Mouse (Mus musculus) common myeloid progenitor, adult 5-6 weeks (primary cell): ENCODE results near the gene Rrp1. TPM values are rescaled to one million over a fixed set of nuclear protein-coding genes. Genes with fewer than 3 reads are reported as not detected.

Source experiments
- ATAC-seq: replicated peaks from 2 replicates; pipeline ENCODE4 v1.8.0; 2016; ENCODE audit warnings: low read depth, mild to moderate bottlenecking, moderate TSS enrichment, inconsistent platforms; ENCODE audit not compliant: poor library complexity, severe bottlenecking
- total RNA-seq: library from RNA; stranded (forward); fragments of 200-1000, 187-1606 nt; gene quantifications from 2 replicates; pipeline ENCODE4 v1.2.3, GENCODE M21; 2017

Gene Rrp1
- total RNA-seq, result 393 and 414 TPM in 2 replicates

DNA sequence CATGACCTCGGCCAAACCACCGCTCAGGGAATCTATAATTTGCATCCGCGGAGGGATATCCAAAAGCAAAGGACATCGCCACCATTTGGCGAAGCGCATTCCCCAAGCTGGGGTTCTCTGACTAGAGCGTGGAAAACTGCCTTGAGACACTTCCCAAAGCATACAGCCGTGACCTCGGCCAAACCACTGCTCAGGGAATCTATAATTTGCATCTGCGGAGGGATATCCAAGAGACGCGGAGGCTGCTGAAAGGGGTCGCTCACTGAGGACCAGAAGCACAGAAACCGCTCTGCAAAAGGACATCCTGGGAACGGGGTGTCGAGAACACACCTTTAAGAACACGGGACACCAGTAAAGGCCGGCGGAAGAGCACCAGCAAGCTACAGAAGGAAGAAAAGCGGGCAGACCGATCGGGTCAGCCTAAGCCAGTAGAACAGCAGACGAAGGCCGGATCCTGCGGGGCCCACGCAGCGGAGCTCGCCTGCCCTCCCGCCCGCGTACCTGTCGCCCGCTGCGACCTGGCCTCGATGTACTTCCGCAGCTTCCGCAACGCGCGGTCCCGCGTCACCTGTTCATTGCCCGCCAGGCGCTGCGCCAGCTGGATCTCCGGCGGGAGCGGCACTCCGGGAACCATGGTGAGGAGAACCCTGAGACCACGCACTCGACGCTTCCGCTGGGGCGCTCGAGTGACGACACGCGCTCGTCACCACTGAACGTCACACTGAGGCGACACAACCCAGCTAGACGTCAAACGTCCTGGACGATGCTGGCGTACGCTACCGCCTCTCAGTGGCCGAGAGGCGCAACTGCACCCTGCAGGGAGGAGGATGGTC lies at the start of gene Rrp1:
TSS of gene Rrp1 (minus strand) at position 725 of the 833 bp plus-strand sequence.
- ATAC-seq, result peak; percentile 97

DNA sequence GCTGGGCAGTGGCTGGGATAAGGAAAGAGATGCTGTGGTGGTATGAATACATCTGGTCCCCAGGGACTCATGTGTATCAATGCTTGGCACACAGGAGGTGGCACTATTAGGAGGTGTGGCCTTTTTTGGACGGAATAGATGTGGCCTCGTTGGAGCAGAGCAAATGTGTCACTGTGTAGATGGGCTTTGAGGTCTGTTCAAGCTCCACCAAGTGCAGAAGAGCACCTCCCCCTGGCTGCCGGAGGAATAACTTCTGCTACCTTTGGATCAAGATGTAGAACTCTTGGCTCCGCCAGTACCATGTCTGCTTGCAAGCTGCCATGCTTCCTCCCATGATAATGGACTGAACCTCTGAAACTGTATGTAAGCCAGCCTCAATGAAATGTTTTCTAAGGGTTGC lies 48.9 kb upstream of the Rrp1 start:
- ATAC-seq, result no peak

DNA sequence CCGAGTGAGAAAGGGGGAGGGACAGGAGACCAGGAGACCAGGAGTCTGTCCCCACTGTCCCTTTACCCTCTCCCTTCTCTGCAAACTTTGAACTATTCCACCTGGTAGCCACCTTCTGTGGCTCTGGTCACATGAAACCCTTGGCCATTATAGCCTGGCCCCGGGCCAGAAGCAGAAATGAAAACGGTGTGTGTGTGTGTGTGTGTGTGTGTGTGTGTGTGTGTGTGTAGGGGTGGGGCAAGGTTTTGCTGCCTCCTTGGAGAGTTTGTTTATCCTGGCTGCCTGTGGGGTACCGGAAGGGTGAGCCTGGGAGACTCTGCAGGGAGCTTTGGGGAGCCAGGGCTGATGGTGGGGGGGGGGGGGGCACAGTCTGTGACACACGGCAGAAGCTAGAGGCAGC lies 47.6 kb upstream of the Rrp1 start:
- ATAC-seq, result no peak

DNA sequence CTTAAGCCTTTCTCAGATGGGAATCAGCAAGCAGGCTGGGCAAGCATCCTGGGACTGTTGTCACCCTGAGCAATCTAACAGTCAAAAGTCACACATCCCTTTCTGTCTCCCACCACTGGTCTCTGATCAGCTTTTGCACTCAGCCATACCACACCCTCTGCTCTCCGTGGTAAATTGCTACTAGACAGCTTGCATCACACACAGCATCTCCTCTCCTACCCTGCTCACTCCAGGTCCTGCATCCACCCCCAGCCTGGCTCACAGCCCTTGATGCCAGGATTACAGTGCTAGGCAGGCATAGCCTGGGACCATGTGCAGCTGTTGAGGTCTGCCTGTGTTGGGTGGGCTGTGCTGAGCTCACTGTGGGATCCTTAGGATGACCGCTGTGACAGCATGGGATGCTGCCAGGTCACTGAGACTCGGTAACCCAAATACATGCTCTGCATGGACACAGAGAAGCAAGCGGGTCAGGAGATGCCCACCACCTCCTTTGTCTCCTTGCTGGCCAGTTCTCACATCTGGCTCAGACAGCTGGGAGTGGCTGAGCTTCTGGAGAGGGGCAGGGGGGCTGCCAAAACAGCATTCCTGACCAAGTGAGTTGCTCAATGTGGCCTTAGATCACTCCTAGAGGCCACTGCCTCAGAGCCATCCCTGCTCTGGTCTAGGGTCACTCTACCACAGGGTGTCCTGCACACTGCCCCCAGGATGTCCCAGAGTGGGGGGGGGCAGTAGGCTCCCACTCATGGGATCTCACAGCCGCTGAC lies 45.7 kb upstream of the Rrp1 start:
- peak; percentile 28 for ATAC-seq

DNA sequence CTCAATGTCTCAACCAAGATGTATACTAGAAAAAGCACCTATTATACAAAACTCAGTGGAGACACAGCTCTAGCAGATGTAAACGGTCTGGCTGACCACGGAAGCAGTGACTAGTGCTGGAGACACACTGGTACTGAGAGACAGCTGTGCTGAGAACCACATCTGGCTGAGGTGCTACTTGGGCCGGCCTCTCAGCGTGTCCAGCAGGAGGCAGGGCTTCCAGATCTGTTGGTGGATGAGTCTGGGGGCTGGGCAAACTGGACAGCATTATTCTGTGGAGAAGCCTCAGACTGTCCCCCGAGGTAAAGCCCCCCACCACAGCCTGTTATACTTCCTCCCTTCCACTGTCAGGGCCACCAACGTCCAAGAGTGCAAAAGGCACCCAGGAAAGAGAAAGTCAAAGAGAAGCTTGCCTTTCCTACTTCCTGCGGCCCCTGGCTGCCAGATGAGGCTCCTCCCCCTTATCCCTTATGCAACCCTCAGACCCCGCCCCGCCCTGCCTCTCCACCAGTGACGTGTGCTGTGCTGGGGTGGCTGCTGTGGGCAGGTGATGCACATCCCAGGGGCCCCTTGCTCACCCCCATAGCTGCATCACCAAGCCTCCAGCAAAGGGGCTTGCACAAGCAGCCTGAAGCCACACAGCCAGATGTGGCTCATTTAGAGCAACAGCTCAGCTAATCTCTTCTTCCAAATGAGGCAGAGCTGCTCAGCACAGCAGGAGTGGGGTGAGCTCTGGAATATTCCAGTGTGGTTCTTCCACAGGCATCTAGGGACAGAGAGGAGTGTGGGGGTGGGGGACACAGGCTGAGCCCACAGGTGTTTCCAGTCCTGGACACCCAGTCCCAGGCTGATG lies 44.9 kb upstream of the Rrp1 start:
- ATAC-seq, result peak; percentile 88

DNA sequence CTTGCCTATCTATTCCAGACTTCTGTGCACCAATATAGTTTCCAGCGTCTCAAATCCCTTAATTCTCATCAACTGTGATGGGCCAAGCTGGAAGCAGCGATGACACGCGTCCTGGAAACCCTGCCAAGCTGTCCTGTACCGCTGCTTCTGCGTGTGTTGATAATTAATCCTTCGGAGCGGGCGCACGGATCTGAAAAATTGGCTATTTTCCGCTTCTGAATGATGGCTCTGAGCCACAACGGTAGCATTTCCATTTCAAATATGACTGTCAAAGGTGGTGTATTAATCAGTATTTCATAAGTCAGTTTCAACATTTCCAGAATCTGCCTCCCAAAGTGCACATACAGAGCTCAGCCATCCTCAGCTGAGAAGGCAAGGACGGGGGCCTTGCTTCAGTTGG lies 43.9 kb upstream of the Rrp1 start:
- no peak for ATAC-seq

DNA sequence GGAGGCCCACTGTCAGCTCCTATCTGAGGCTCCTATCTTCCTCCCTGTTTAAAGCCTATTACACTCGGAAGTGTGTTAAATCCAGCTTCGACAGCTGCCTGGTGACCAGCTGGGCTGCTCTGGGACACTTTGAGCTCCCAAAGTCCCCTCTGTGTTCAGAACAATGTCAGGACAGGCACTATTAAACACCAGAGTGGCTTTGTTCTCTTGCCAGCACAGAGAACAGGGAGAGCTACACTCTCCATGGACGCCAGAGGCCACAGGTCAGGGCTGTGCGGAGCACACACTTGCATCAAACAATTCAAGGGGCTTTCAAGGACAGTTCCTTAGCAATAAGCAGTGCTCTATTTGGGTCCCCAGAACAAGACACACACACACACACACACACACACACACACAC lies 39.8 kb upstream of the Rrp1 start:
- ATAC-seq, result no peak

DNA sequence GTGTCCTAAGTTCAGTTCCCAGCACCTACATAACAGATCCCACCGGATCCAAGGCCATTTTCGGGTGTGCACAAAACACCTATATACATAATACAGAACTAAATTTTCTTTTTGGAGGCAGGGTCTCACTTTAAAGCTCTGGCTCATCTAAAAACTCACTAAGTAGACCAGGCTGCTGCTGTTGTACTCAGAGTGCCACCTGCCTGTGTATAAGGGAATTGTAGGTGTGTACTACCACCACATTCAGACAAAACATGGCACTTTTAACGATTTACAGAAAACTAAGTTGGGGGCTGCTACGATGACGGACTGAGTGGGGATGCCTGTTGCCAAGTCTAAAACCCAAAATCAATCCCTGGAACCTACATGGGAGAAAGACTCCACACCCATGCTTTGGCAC lies 37.9 kb upstream of the Rrp1 start:
- ATAC-seq, result no peak

DNA sequence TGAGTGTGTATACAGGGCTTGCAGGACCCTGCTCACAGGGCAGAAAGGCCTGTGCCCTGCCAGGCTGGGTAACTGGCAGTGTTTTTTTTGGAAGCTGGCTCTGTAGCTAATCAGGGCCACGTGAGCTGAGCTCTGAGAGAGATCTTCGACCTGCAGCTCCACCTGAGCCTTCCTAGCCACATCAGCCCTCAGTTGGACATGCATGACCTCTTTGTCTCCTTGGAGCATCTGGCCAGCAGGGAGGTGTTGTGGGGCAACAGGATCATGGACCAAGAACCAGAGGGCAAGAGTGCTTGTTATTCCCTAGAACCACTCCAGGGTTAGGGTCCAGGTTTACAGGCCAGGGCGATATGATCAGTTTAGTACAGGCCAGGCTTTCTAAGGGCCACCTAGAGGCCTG lies 34.6 kb upstream of the Rrp1 start:
- no peak for ATAC-seq

DNA sequence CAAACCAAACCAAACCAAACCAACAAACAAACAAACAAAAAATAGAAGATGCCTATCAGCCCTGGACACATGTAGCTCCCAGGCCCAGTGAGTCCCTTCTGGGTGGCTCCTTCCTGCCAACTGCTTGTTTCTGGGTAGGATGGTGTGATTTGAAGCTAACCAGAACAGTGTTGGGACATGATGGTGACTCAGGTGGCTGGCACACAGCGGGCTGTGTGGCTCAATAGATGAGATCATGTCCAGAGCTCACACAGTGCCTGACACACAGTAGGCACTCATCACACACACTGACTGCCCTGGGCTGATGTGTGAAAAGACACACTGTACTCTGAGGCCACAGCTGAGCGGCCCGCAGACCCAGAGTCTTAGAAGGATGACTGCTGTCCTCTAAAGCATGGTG lies 33.4 kb upstream of the Rrp1 start:
- ATAC-seq, result no peak

DNA sequence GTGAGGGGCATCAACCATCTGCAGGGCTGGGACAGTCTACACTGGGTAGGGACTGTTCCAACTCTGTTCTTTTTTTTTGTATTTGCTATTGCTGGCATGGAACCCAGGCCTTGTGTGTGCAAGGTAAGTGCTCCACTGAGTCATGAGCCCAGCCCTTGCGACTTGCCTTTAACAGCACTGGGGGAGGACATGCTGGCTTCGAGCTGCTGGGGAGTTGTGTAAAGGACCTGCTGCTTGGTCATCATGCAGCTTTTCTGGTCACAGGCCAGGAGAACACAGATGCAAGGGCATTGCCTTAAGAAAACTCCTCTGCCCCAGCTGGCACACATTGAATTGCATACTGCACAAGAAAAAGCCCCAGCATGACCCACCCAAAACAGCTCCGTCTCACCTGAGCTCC lies 29.4 kb upstream of the Rrp1 start:
- no peak for ATAC-seq

DNA sequence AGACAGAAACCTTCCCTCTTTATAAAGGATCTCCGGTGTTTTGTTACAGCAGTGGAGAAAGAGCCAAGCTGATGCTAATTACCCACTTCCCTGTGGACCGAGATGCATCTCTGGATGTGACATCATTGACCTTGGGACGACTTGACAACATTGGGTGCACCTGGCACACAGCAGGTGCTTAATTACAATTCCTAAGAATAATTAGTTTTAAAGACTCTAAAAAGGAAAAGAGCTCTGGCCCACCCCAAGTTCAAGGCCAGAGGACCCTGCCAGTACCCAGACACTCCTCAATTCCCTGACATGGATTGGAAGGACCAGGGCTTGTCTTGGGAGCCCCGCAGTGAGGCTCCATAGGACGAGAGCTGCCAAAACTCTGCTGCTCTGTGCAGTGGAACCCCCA lies 28.8 kb upstream of the Rrp1 start:
- no peak for ATAC-seq

DNA sequence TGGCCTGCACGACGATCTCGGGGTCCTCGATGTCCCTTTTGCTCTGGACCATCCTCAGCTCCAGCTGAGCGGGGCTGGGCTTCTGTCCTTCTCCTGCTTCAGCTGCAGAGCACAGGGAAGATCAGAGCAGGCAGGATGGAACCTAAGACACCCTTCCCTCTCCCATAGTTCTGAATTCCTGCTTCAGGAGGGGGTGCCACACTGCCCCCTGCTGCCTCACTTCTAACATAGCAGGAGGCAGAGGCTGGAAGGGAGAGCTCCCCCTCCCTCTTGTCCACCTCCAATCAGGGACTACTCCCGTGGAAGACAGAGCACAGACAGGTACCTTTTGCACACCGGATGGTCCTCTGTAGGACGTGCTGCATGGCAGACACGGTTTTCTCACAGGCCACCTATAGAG lies 28.0 kb upstream of the Rrp1 start:
- ATAC-seq, result peak; percentile 45; the same call in 1 of the 2 replicates

DNA sequence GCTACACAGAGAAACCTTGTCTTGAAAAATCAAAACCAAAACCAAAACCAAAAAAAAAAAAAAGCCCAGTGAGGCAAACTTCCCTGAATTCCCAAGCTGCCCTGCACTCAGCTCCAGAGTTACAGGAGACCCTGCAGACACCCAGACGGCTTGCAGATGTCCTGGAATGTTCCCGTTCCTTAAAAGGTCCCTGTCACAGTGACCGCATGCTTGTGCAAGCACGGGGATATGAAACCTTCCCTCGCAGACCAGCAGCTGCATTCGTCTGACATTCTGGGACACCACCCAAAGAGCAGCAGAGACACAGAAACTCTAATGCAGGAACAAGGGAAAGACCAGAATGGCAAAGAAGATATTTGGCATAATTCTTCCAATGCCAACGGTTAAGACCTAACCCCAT lies 27.1 kb upstream of the Rrp1 start:
- ATAC-seq, result no peak

DNA sequence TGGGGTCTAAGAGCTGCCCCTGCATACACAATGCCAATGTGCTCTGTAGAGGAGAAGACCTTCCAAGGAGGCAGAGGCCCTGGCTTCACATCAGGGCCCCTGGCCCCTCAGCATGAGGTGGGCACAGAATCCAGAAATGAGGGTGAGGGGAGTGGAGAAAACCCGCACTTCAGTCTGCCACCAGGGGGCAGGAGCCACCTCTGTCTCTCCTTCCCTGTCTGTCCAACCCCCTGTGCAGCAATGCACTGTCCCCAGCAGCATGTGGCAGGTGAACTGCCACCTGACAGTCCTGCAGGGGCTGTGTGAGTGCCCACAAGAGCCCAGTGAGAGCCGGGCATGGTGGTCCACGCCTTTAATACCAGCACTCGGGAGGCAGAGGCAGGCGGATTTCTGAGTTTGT lies 26.7 kb upstream of the Rrp1 start:
- ATAC-seq, result 0 out of 2 replicates have a peak, but pooled peaks have one; percentile 30

DNA sequence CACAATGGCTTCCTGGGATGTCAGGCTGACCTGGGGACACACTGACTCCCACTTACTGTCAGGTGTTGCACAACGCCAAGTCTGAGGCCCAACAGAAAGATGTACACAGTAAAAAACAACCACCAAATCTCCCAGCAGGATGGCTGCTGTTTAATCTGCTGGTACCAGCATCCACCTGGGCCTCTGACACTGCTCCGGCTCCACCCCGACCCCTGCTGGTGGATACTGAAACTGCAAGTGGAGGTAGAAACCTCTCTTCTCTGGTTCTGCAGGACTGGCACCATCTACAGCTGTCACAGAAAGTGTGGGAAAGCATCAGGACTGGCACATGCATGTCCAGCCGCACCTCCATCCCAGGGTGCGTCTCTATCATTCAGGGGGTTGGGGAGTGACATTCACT lies 25.3 kb upstream of the Rrp1 start:
- ATAC-seq, result peak; percentile 62

DNA sequence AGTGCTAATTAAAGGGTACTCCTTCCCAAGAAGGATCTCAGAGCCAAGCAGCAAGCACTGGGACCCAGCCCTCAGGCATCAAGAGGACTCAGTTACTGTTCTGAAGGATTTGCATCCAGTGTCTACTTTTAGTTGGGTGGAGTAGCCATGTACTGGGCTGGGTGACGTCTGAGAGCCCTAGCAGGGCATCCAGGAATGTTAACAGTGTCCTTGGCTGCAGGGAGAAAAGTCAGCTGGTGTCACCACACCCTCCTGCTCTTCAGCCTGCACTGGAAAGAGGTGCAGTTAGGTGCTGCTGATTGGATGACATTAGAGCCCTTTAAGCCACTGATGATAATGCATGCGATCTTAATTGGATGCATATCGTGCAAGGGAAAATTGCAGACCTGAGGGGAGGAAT lies 20.0 kb upstream of the Rrp1 start:
- no peak for ATAC-seq

DNA sequence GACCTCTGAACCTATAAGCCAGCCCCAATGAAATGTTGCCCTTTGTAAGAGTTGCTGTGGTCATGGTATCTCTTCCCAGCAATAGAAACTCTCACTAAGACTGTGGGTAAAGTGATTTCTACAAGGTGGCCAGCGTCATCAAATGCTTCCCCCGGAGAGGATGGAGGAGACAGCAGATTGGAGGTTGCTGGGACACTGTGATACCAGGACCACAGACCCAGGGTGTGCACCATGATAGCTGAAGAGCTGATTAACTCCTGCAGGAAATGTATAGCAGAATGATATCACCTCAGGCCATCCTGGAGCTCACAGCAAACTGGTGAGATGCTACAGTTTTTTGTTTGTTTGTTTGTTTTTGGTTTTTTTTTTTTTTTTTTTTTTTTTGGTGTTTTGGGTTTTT lies 16.9 kb upstream of the Rrp1 start:
- ATAC-seq, result no peak

DNA sequence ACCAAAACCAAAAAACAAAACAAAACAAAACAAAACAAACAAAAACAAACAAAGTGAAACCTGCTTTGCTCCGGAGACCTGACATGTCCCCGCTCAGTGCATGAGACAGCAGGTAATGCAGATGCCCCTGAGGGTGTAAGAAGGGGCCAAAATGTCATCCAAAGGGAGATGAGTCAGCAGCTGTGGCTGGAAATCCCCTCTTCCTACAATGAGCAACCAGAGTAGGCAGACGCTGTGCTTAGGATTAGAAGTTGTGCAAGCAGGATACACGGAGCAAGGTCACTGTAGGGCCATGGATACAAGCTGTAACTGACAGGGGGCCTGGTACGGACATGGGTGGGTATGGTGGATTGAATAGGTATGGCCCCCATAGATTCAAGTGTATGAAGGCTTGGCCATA lies 16.3 kb upstream of the Rrp1 start:
- ATAC-seq, result no peak

DNA sequence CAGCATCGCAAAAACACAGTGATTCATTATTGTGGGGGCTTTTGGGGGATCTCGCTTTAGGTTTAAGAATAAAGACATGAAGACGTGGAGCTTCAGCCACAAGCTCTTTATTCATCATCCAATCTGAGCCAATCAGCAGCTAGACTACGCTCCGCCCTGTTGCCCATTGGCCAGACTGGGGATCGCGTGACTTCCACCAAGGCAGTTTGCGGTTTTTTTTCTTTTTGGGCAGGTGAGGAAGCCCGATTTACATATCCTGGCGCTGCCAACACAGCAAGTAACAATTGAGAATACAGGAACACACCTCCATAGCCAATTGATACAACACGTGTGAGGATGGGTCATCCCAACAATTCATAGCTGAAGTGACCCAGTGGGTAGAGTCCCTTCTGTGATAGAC lies 15.2 kb upstream of the Rrp1 start:
- ATAC-seq, result no peak
